Mouse (Mus musculus) small intestine, adult 2 months (tissue): Measurements from ENCODE around the gene Gm29564. TPM values are rescaled to one million over a fixed set of nuclear protein-coding genes. Genes with fewer than 3 reads are reported as not detected.
"Not testable (repeated sequence)": the region's sequence is repeated elsewhere in the genome, so short reads cannot be mapped to it uniquely, and the experiment has no call there.

ENCODE experiments used
- H3K27ac ChIP-seq: fragments of 200-500 bp; 2 replicates; pipeline ENCODE4 v1.5.1; 2012; ENCODE audit warnings: low read depth, low read length, control low read depth, inconsistent platforms; ENCODE audit not compliant: insufficient read depth
- H3K27me3 ChIP-seq: fragments of 200-500 bp; 2 replicates; pipeline ENCODE4 v1.6.1; 2012; ENCODE audit warnings: mild to moderate bottlenecking, moderate library complexity, low read length, inconsistent platforms; ENCODE audit not compliant: control insufficient read depth, insufficient read depth
- H3K36me3 ChIP-seq: fragments of 200-500 bp; 2 replicates; pipeline ENCODE4 v1.6.1; 2012; ENCODE audit warnings: mild to moderate bottlenecking, low read length, control low read depth, inconsistent platforms; ENCODE audit not compliant: control insufficient read depth, insufficient read depth
- H3K4me1 ChIP-seq: fragments of 200-500 bp; 2 replicates; pipeline ENCODE4 v1.6.1; 2012; ENCODE audit warnings: low read length, inconsistent platforms, mixed read lengths; ENCODE audit not compliant: control insufficient read depth, insufficient read depth, insufficient read length
- H3K4me3 ChIP-seq: fragments of 200-500 bp; 2 replicates; pipeline ENCODE4 v1.5.1; 2012; ENCODE audit warnings: low read depth, mild to moderate bottlenecking, control low read depth, inconsistent platforms, low read length, moderate library complexity
- WGBS: fragments of 180-500 bp; shearing (Covaris S2); methylation state at CpG from one replicate; pipeline ENCODE4 v1.1.7; 2018; 5-methylcytosine and 5-hydroxymethylcytosine counted together
- polyA plus RNA-seq: library from polyadenylated mRNA; depleted of rRNA; stranded (reverse); fragments of >200 nt; gene quantifications from 2 replicates; pipeline ENCODE4 v1.2.3, GENCODE M21; 2012; rRNA removed

Gm29564 gene
- not detected in 2 replicates for polyA plus RNA-seq

- H3K4me3 ChIP-seq, H3K27ac ChIP-seq, H3K36me3 ChIP-seq, H3K4me1 ChIP-seq, H3K27me3 ChIP-seq: not testable (repeated sequence)
- WGBS: no CpG with 5 or more reads among the region's 6 CpGs
Measured at GRCm38 (mm10) chrY:78212693-78213092, at the start of gene Gm29564. Gm29564 (plus strand) TSS chrY:78212993.

Other genes with a start within 250 kb of the Gm29564 start
- gene Gm20867, start 249.8 kb upstream of the Gm29564 start, polyA plus RNA-seq: not detected in 2 replicates